Mouse (Mus musculus): ENCODE measurements around the gene Gm19402.

Gm19402 gene

DNA sequence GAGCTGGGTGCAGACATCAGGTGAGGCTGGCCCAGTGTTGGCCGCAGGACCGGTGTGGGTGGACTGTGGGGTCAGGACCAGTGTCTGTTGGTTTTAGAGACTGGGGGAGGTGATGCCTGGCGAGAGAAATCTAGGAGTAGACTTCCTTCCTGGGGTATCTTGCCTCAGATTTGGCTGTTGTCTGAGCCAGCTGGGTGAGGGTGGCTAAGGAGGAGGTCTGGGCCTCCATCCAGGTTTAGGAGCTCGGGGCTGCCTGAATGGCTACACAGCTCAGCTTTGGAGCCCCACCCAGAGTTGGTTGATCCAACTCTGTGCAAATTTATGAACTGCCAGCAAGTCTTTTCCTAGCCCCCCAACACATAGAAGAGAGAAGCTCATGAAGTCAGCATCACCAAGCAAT is 23.2 kb downstream of the Gm19402 start:
- no peak for ATAC-seq (ENCODE audit: insufficient number of reproducible peaks, low FRiP score, low TSS enrichment)

DNA sequence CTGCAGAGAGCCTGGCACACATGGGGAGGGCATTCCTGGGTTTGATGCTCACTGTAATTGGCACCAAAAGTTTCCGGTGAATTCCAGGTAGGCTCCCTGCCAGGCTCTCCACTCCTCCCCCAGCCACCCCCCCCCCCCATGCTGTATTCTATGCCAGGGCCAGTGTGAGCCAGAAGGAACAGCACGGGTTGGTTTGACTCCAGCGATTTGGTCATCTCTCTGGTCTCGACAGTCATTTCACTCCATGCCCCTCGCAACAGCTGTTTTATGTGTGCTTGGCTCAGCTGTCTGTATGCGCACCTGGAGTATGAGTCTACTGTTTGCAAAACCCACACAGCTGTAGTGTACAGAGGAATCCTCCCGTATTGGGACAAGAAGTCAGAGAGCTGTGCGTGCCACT is 24.2 kb downstream of the Gm19402 start:
- ATAC-seq (ENCODE audit: insufficient number of reproducible peaks, low FRiP score, low TSS enrichment): no peak

DNA sequence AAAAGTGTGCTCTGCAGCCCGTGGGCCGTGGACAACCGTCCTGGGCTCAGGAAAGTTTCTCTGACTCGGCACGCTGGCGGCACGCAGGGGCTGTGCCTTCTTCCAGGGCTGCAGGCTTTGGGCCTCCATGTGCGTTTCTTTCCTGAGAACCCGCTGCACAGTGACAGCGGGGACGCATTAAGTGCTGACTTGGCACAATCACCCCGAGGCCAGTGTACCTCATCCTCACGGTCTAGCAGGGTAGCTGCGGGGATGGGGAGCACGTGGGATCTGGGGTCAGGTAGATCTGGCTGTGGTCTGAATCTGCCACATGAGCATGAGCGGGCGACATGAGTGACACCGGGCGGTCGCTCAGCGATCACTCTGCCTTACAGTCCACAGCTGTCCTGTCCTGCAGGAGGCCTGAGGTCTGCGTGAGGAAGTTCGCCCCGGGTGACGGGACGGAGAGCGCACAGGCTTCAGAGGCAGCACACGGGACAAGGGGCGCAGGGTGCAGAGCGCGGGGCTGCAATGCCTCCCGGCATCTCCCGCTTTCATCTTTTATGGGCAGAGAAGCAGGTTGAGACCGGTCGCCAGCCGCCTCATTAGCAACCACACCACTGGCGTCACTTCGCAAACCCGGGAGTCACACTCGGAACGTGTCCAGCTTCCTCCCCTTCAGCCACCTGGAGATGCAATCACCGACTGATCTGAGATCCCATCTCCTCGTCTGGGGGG is 26.4 kb downstream of the Gm19402 start:
- ATAC-seq (ENCODE audit: insufficient number of reproducible peaks, low FRiP score, low TSS enrichment): no peak

DNA sequence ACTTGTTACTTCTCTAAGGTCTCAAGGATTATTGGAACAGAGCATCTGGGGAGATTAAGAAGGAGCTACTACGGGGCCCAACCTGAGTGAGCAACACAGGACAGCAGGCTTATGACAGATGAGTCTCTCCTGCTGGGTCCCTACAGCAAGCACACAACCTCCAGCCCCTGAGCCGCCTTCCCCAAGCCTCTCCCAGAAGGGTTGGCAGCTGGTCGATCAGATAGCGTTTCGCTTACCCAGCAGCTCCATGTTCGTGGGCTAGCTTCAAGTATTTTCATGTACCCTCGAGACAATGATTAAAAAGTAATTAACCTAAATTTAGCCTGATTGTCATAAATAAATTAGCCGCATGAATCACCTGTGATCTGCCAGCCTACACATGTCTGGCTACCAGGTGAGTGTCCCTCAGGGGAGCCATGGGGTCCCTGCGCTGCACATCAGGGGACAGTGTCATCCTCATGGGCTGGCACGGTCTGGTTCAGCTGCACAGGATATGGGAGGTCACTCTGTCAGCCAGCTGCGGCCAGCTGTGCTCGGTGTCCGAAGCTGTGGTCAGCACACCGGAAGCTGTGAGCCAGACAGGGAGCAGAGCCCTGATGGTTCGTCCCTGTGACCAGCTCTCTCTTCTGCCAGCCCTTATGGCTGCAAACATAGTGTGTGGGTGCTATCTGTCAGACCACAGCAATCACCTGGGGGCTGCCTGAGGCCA is 32.1 kb downstream of the Gm19402 start:
- no peak for ATAC-seq (ENCODE audit: insufficient number of reproducible peaks, low FRiP score, low TSS enrichment)

DNA sequence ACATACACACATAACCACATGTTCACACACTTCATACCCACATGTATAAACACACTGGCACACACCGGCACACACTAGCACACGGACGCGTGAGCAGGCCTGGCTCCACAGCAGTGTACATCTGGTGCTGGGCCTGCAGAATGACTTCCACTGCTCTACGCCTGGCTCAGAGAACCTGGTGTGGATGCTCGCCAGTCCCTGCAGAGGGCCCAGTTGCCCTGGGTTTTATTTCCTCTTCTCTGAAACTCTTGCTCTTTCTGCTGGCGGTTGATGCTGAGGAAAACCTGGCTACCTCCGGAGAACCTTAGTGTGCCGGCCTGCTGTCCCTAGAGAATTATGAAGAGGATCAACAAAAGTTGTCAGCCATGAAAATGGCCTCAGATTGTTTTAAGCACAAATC is 38.5 kb downstream of the Gm19402 start:
- no peak for ATAC-seq (ENCODE audit: insufficient number of reproducible peaks, low FRiP score, low TSS enrichment)

DNA sequence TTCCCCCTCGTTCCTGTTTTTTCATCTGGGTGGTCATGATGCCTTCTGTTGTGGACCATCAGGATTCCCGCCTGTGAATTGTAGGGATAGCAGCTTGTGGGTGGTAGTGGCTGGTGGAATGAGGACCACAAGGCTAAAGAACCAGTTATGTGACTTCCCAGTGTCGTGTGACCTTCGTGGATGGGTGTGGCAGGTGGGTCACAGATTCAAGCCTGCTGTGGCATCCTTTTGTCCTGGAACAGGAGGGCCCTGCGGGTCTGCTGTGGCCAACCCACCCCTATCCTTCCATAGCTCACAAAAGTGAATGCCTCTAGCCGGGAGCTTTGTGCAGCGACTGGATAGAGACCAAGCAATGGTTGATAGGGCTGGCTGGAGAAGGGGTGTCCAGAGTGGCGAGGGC is 42.7 kb downstream of the Gm19402 start:
- no peak for ATAC-seq (ENCODE audit: insufficient number of reproducible peaks, low FRiP score, low TSS enrichment)

DNA sequence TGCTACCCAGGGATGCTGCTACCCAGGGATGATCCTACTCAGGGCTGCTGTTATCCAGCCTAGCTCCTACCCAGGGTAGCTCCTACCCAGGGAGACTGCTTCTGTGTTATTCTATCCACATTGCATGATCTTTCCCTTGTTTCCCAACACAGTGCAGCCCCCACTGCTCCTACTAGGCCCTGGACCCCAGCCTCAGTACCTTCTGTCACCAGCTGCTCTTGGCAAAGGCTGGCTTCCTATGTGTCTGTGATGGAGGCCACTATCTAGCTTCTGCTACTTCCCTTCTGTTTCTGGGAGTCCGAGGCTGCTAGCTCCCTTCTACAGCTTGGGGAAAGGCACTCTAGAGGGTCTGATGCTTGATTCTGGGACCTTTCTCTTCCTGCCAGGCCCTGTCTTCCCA is 43.1 kb downstream of the Gm19402 start:
- ATAC-seq (ENCODE audit: insufficient number of reproducible peaks, low FRiP score, low TSS enrichment): no peak

DNA sequence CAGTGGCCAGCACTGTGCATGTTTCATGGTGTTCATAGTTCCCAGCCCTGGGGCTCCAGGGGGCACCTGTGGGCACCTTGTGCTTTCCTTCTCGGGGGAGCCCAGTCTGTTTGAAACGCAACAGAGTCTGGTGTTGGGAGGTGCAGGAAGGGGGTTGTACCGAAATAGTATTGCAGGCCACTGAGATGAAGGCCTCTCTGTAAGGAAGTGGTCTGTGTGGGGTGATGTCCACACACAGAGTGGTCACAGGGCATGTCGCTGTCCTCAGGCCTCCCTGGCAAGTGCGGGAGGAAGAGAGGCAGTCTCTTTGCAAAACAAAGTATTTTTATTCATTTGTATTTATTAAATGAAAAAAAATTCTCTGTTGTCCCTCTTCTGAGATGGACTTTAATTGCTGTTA is 45.0 kb downstream of the Gm19402 start:
- ATAC-seq (ENCODE audit: insufficient number of reproducible peaks, low FRiP score, low TSS enrichment): no peak

DNA sequence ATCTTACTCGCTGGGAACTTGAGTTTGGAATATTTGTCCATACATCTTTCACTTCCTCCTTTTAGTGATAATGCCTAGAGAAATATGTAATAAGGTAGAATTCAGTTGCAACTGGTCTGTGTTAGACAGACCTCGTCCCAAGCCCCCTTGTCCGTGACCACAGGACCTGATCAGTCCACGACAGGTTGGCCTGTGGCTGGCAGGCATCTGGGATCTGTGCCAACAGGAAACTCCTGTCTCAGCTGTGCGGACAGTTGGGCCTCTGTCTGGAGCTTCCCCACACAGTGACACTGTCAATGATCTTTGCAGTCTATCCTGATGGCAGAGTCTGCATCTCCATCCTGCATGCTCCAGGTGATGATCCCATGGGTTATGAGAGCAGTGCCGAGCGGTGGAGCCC is 47.4 kb downstream of the Gm19402 start:
- ATAC-seq (ENCODE audit: insufficient number of reproducible peaks, low FRiP score, low TSS enrichment): no peak
